Mouse (Mus musculus) Muller cell, postnatal 12 days (primary cell): ENCODE data around the gene Exosc8.

Experiments
- DNase-seq: peaks from one replicate; pipeline ENCODE4 v3.0.0-alpha.2; 2015; ENCODE audit errors: inconsistent ontology term

Exosc8 gene

DNA sequence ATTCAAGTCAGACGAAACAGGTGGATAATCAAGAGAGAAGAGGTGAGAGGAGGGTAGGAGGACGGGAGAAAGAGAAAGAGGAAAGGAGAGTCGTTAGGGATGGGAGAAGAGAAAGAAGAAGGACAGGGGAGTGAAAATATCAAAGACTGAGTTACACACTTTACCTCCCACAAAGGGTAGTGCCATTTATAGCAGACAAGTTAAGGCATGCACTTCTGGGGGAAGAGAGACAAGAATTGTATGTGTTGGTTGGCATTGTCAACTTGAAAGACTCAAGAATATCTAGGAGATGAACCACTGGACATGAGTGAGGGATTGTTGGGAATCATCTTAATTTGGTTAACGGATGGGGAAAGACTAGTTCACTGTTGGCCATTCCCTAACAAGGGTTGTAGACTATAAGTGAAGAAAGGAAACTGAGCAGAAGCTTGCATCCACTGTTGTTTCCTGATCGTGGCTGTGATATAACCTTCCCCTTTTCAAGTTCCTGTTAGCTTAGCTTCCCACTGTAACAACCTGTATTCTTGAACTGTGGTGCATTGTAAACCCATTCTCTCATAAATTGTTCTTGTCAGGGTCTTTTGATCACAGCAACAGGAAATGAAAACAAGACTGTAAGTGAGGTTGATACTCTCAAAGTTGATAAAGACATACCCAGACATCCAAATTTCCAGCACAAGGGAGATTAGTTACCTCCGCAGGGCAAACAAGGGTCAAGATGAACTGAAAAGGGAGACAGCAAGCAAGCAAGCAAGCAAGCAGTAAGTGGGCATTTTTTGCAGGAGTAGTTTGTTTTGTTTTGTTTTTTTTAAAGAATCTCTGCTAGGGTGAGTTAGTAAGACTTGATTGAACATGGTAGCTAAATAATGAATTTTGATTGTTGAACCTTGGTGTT, 53.6 kb downstream of the Exosc8 start:
- no peak for DNase-seq
